Mouse (Mus musculus): ENCODE data around the gene Glis2. TPM values are rescaled to one million over a fixed set of nuclear protein-coding genes. Genes with fewer than 3 reads are reported as not detected.

Gene Glis2
- polyA plus RNA-seq, 2 experiments from 2014 or later: 0.71 TPM; not detected in 1

GRCm38 (mm10) chr16:4663806-4664205 is 69.3 kb downstream of the Glis2 start:
- no peak for ATAC-seq

- no peak for ATAC-seq
These were observed 71.2 kb downstream of the Glis2 start for GRCm38 (mm10) chr16:4665726-4666125.

- ATAC-seq: peak; percentile 90
These were observed 72.8 kb downstream of the Glis2 start for GRCm38 (mm10) chr16:4667190-4667808.

- no peak for ATAC-seq
These were observed 75.8 kb downstream of the Glis2 start for GRCm38 (mm10) chr16:4670317-4670716.

- ATAC-seq: peak; percentile 93
These were observed 79.6 kb downstream of the Glis2 start for GRCm38 (mm10) chr16:4674091-4674490.

Other genes with a start within 250 kb of the Glis2 start
- under 1 TPM; 0.36 to 0.40 TPM for gene Adcy9, start 174.2 kb upstream of the Glis2 start, polyA plus RNA-seq (2017; shearing (Covaris generic))
- 1 to 10 TPM in 1 of 2 experiments, under 1 TPM in 1; 0.20 to 1.9 TPM for gene Srl, start 52.9 kb upstream of the Glis2 start, polyA plus RNA-seq (2017; shearing (Covaris generic))
- 1 to 10 TPM; 4.1 to 6.2 TPM for gene Tfap4, start 34.9 kb upstream of the Glis2 start, polyA plus RNA-seq (2017; shearing (Covaris generic))
- gene Pam16, start 30.3 kb downstream of the Glis2 start, polyA plus RNA-seq (2017; shearing (Covaris generic)): 10 to 100 TPM; 30.5 to 37.9 TPM
- gene Vasn, start 45.2 kb downstream of the Glis2 start, polyA plus RNA-seq (2017; shearing (Covaris generic)): 1 to 10 TPM in 1 of 2 experiments, under 1 TPM in 1; 0.79 to 1.1 TPM
- gene Dnaja3, start 45.3 kb downstream of the Glis2 start, polyA plus RNA-seq (2017; shearing (Covaris generic)): 10 to 100 TPM; 17.3 to 22.8 TPM
- 100 to 1,000 TPM in 1 of 2 experiments, 10 to 100 TPM in 1; 98.7 to 102 TPM for gene Coro7, start 85.1 kb downstream of the Glis2 start, polyA plus RNA-seq (2017; shearing (Covaris generic))
- 10 to 100 TPM; 17.9 to 18.3 TPM for gene Nmral1, start 124.6 kb downstream of the Glis2 start, polyA plus RNA-seq (2017; shearing (Covaris generic))
- gene Hmox2, start 131.6 kb downstream of the Glis2 start, polyA plus RNA-seq (2017; shearing (Covaris generic)): 100 to 1,000 TPM; 121 to 122 TPM
- gene Cdip1, start 195.6 kb downstream of the Glis2 start, polyA plus RNA-seq (2017; shearing (Covaris generic)): 10 to 100 TPM; 27.3 to 27.6 TPM
- gene 4930562C15Rik, start 240.7 kb downstream of the Glis2 start, polyA plus RNA-seq (2017; shearing (Covaris generic)): 1 to 10 TPM in 1 of 2 experiments, under 1 TPM in 1; 0.88 to 1.4 TPM